Mouse (Mus musculus) adrenal gland, postnatal 4 days (tissue): ENCODE measurements around the gene Cd101. TPM values are rescaled to one million over a fixed set of nuclear protein-coding genes. Genes with fewer than 3 reads are reported as not detected.

Experiments used
- DNase-seq, 2 experiments: peaks; one replicate each; pipeline ENCODE4 v3.0.0; 2021 to 2022; ENCODE audit warnings: low spot score in 2 of 2, mixed read lengths in 2 of 2
- total RNA-seq, 2 experiments: library from RNA; stranded (reverse); gene quantifications; 2 replicates each; pipeline ENCODE4 v1.2.3; 2021

Gene Cd101
- total RNA-seq, 2 experiments from 2014 or later = 0.08 to 0.25 TPM

GRCm38 (mm10) chr3:101044686-101045085 lies 15.3 kb upstream of the Cd101 start:
- DNase-seq = no peak

GRCm38 (mm10) chr3:101041997-101042396 lies 12.6 kb upstream of the Cd101 start:
- DNase-seq = no peak

GRCm38 (mm10) chr3:101037984-101038545 lies 8.7 kb upstream of the Cd101 start:
- no peak for DNase-seq

- no peak for DNase-seq
Measured at GRCm38 (mm10) chr3:101036001-101036400, 6.6 kb upstream of the Cd101 start.

- no peak for DNase-seq
Measured at GRCm38 (mm10) chr3:101034509-101034908, 5.2 kb upstream of the Cd101 start.

GRCm38 (mm10) chr3:101033644-101034043 lies 4.3 kb upstream of the Cd101 start:
- DNase-seq = no peak

- no peak for DNase-seq
Measured at GRCm38 (mm10) chr3:101031456-101032142, 2.2 kb upstream of the Cd101 start.

GRCm38 (mm10) chr3:101030630-101031029 lies 1.3 kb upstream of the Cd101 start:
- DNase-seq = no peak

GRCm38 (mm10) chr3:101026741-101027140 lies 2.6 kb downstream of the Cd101 start:
- DNase-seq = no peak

GRCm38 (mm10) chr3:101022967-101023366 lies 6.4 kb downstream of the Cd101 start:
- DNase-seq = no peak

- no peak for DNase-seq
Measured at GRCm38 (mm10) chr3:101021481-101022051, 7.8 kb downstream of the Cd101 start.

GRCm38 (mm10) chr3:101021073-101021472 lies 8.3 kb downstream of the Cd101 start:
- DNase-seq = no peak

GRCm38 (mm10) chr3:101018494-101018893 lies 10.9 kb downstream of the Cd101 start:
- DNase-seq = no peak

GRCm38 (mm10) chr3:101016050-101016449 lies 13.3 kb downstream of the Cd101 start:
- DNase-seq = no peak

- DNase-seq = no peak
Measured at GRCm38 (mm10) chr3:101015254-101015653, 14.1 kb downstream of the Cd101 start.

- no peak for DNase-seq
Measured at GRCm38 (mm10) chr3:101013536-101013935, 15.8 kb downstream of the Cd101 start.

- no peak for DNase-seq
Measured at GRCm38 (mm10) chr3:101013005-101013404, 16.4 kb downstream of the Cd101 start.

- no peak for DNase-seq
Measured at GRCm38 (mm10) chr3:101012597-101012996, 16.8 kb downstream of the Cd101 start.

- no peak for DNase-seq
Measured at GRCm38 (mm10) chr3:101012131-101012571, 17.2 kb downstream of the Cd101 start.

GRCm38 (mm10) chr3:101011203-101011600 lies 18.2 kb downstream of the Cd101 start:
- DNase-seq = no peak

GRCm38 (mm10) chr3:101010589-101011202 lies 18.7 kb downstream of the Cd101 start:
- no peak for DNase-seq

- DNase-seq = no peak
Measured at GRCm38 (mm10) chr3:101007112-101007782, 22.1 kb downstream of the Cd101 start.
